In genomic region chr4:127235742-127236487, GRCm38 (mm10) we compare ENCODE assay signal across 8 mouse cellular contexts. TPM values are rescaled to one million over a fixed set of nuclear protein-coding genes. Genes with fewer than 3 reads are reported as not detected.
A peak's percentile ranks its signal among the peaks of the same experiment; 100 is the strongest.
DNase-seq lines count a peak whose midpoint lies in the region; ATAC-seq and TF ChIP-seq lines count a peak whose summit lies in the region.

No protein-coding gene starts in this region.

- peak; percentile 65 for ATAC-seq in hindbrain, embryonic 13.5 days (ENCODE audit: low FRiP score)
- ATAC-seq in megakaryocyte progenitor cell, adult 5-6 weeks (replicated peaks; ENCODE audit: poor library complexity): peak; percentile 87

- H3K27me3 ChIP-seq in hindbrain, embryonic 13.5 days: peaks cover 13% of the 10 kb centered on the region

- DNase-seq in WW6 (ENCODE audit: low read depth, low spot score): peak; percentile 70
- DNase-seq in cerebellum, adult 9-10 months: peak; percentile 85
- peak; percentile 73 to 77 for DNase-seq in frontal cortex, postnatal 25 days (ENCODE audit: low spot score in 2 of 2)
- peak; percentile 78 to 80 for DNase-seq in left cerebral cortex, adult 2 months (ENCODE audit: extremely low spot score in 1 of 2, low spot score in 2 of 2)
- peak; percentile 78 to 89 for DNase-seq in right cerebral cortex, postnatal 10 days (ENCODE audit: low spot score in 2 of 2)
- peak; percentile 85 for DNase-seq in urinary bladder, postnatal 25 days (ENCODE audit: low spot score)

- intact Hi-C loops in left cerebral cortex, adult 2 months (cut with DNase I): loop anchor here (2.0 kb wide), 1 partner anchor 65 kb away; no protein-coding TSS in a partner anchor

- peak overlapping the region; percentile 53 for H3K4me3 ChIP-seq in hindbrain, embryonic 13.5 days
- H3K4me3 ChIP-seq in left cerebral cortex, adult 2 months: peak overlapping the region; percentile 51

- WGBS in hindbrain, embryonic 13.5 days: 1% methylated on average over 64 of the region's 67 CpGs

- no peaks in the 10 kb centered on the region for H3K9me3 ChIP-seq in hindbrain, embryonic 13.5 days

- TF ChIP-seq CTCF in left cerebral cortex, adult 2 months (IDR thresholded peaks at IDR 0.05): peak; percentile 58

- H3K9ac ChIP-seq in hindbrain, embryonic 13.5 days: peak overlapping the region; percentile 86

- H3K4me1 ChIP-seq in hindbrain, embryonic 13.5 days (replicated peaks): peaks cover 56% of the 10 kb centered on the region

- peaks cover 4% of the 10 kb centered on the region; the same call in 1 of the 2 replicates for H3K36me3 ChIP-seq in hindbrain, embryonic 13.5 days

- peak overlapping the region; percentile 89 for H3K27ac ChIP-seq in hindbrain, embryonic 13.5 days
- H3K27ac ChIP-seq in left cerebral cortex, adult 2 months: peak overlapping the region; percentile 83

- H3K4me2 ChIP-seq in hindbrain, embryonic 13.5 days: peak overlapping the region; percentile 92

RNA-seq across cellular contexts. Expression of gene Smim12, which starts 7.7 kb away (rescaled TPM):
- polyA plus RNA-seq in hindbrain, embryonic 13.5 days (2015; fragmentation: Nextera tagmentation; extraction: Ambion mirVana): 55.6 and 56.1 TPM in 2 replicates
- total RNA-seq in left cerebral cortex, adult 2 months (2021): 10 to 100 TPM; 52.1 to 54.0 TPM
- 31.6 and 33.8 TPM in 2 replicates for total RNA-seq in megakaryocyte progenitor cell, adult 5-6 weeks (2015)
- total RNA-seq in megakaryocyte progenitor cell, adult 5-6 weeks (2017): 40.4 and 49.1 TPM in 2 replicates

Comparison
In these comparisons a context has a peak if more than half of its experiments do, and no peak if none do; other contexts are left out.
1. Peak in every context shown above with its lines: DNase-seq, ATAC-seq, H3K4me3 ChIP-seq and H3K27ac ChIP-seq.